Mouse (Mus musculus) liver, postnatal 0 days (tissue): Measurements from ENCODE around the gene Rab3gap1.

Experiments used
- CTCF ChIP-seq: sonication (generic); IDR thresholded peaks from 2 replicates; pipeline ENCODE4 v1.5.1; 2016; ENCODE audit warnings: antibody characterized with exemption, low read depth
- EP300 ChIP-seq: IDR thresholded peaks from 2 replicates; pipeline ENCODE4 v1.6.1; 2016; ENCODE audit warnings: antibody characterized with exemption, low read depth, mild to moderate bottlenecking

GRCm38 (mm10) chr1:127915316-127915715 lies 46.7 kb downstream of the Rab3gap1 start:
- TF ChIP-seq EP300 (no peak), CTCF (no peak)
